Mouse (Mus musculus) erythroblast, embryonic 14.5 days (primary cell): ENCODE measurements around the gene Fam110a.

ENCODE experiments used
- GATA1 ChIP-seq: IDR thresholded peaks from 2 replicates; pipeline ENCODE4 v1.6.1; 2012; ENCODE audit warnings: low read length, inconsistent platforms, mixed read lengths
- TAL1 ChIP-seq: IDR thresholded peaks from 3 replicates; pipeline ENCODE4 v1.6.1; 2012; ENCODE audit warnings: low read length, inconsistent platforms, mixed read lengths

DNA sequence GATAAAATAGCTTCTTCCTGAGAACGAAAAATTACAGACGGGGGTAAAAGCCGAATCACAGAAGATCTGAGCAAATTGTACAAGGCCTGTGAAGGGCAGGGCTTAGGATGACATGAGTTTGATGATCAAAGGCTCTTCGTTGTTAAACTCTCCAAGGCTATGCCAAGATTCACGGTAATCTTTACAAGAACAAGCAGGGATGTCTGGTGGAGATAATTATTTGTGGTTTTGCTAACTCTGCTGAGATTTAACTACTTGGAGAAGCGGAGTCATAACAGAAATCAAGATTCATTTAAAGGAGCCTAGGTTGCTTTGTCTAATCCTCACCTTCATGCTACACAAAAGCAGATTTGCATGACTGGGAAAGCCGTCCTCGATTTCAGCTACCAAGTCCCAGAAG, 6.9 kb upstream of the Fam110a start:
- TF ChIP-seq GATA1 (no peak), TAL1 (no peak)
